Mouse (Mus musculus) forebrain, embryonic 11.5 days (tissue): ENCODE measurements around the gene Ankrd10. TPM values are rescaled to one million over a fixed set of nuclear protein-coding genes. Genes with fewer than 3 reads are reported as not detected.
"Not testable (repeated sequence)": the region's sequence is repeated elsewhere in the genome, so short reads cannot be mapped to it uniquely, and the experiment has no call there.

Experiments
- ATAC-seq: fragments of 200-750 bp; cut with Nextera tagmentation; replicated peaks from 2 replicates; pipeline ENCODE4 v1.8.0; 2017; ENCODE audit warnings: moderate TSS enrichment; ENCODE audit not compliant: low FRiP score
- DNase-seq: peaks from one replicate; pipeline ENCODE4 v3.0.0-alpha.2; 2017; ENCODE audit warnings: low spot score
- H3K27ac ChIP-seq: fragments of 300-500 bp; sonication (generic); 2 replicates; pipeline ENCODE4 v1.5.1; 2014; ENCODE audit warnings: low read depth, low read length
- H3K27me3 ChIP-seq: fragments of 300-500 bp; sonication (generic); 2 replicates; pipeline ENCODE4 v1.6.1; 2014; ENCODE audit warnings: mild to moderate bottlenecking, low read length, mixed read lengths; ENCODE audit not compliant: control insufficient read depth, insufficient read depth
- H3K36me3 ChIP-seq: fragments of 300-500 bp; sonication (generic); 2 replicates; pipeline ENCODE4 v1.6.1; 2014; ENCODE audit warnings: mild to moderate bottlenecking, low read length, moderate library complexity, mixed read lengths; ENCODE audit not compliant: control insufficient read depth, insufficient read depth
- H3K4me1 ChIP-seq: fragments of 300-500 bp; sonication (generic); replicated peaks from 2 replicates; pipeline ENCODE4 v1.6.1; 2014; ENCODE audit warnings: low read length, mixed read lengths; ENCODE audit not compliant: control insufficient read depth, insufficient read depth
- H3K4me2 ChIP-seq: fragments of 300-500 bp; sonication (generic); 2 replicates; pipeline ENCODE4 v1.6.1; 2014; ENCODE audit warnings: low read depth, mild to moderate bottlenecking, low read length, moderate library complexity, mixed read lengths; ENCODE audit not compliant: severe bottlenecking
- H3K4me3 ChIP-seq: fragments of 300-500 bp; sonication (generic); 2 replicates; pipeline ENCODE4 v1.5.1; 2014; ENCODE audit warnings: low read depth, low read length
- H3K9ac ChIP-seq: fragments of 300-500 bp; sonication (generic); 2 replicates; pipeline ENCODE4 v1.6.1; 2014; ENCODE audit warnings: low read length
- H3K9me3 ChIP-seq: fragments of 300-500 bp; sonication (generic); 2 replicates; pipeline ENCODE4 v1.6.1; 2016; ENCODE audit warnings: low read length, mixed read lengths; ENCODE audit not compliant: control insufficient read depth
- WGBS: fragments of 180-500 bp; shearing (Covaris S2); extraction: QIAGEN DNeasy Blood & Tissue Kit; methylation state at CpG from one replicate; pipeline ENCODE4 v1.1.7; 2014; 5-methylcytosine and 5-hydroxymethylcytosine counted together
- polyA plus RNA-seq: library from polyadenylated mRNA; unstranded; fragments of >200 nt; fragmentation: Nextera tagmentation; extraction: Ambion mirVana; gene quantifications from 2 replicates; pipeline ENCODE4 v1.2.1, GENCODE M21; 2014

The Ankrd10 gene
- polyA plus RNA-seq = 133 and 143 TPM in 2 replicates

DNA sequence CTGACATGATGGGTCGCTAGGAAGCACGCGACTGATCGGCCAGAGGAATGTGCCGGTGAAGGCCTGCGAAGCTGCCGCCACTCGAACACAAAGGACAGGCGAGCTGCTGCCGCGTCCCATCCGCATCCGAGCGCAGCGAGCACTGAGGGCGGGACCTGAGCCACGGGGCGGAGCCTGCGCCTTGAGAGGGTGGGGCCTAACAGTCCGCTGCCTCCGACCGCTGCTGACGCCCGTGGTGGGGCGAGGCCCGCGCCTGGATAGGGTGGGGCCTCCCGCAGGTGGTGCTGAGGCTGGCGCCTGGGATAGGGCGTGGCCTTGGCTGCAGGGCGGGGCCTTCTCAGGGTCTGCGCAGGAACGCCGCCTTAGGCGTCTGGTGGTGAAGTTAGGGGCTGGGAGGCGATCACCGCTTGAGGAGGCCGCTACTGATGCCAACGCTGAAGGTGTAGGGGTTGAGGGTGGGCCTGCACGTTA lies at the start of gene Ankrd10:
Ankrd10 (minus strand) TSS at position 147 of the 471 bp plus-strand sequence.
- peak within 1 kb of the TSS; percentile 98 for H3K9ac ChIP-seq
- no peaks in the 10 kb centered on the region for H3K27me3 ChIP-seq
- peak; percentile 94 for ATAC-seq
- peaks cover 17% of the 10 kb centered on the region for H3K4me1 ChIP-seq
- H3K36me3 ChIP-seq = peaks cover 5% of the 10 kb centered on the region; the same call in 1 of the 2 replicates
- peak within 1 kb of the TSS; percentile 99 for H3K27ac ChIP-seq
- under 1% methylated on average over 40 of the region's 40 CpGs for WGBS
- H3K9me3 ChIP-seq = no peaks in the 10 kb centered on the region
- peak; percentile 99 for DNase-seq
- H3K4me2 ChIP-seq = peak within 1 kb of the TSS; percentile 87
- peak within 1 kb of the TSS; percentile 95 for H3K4me3 ChIP-seq

DNA sequence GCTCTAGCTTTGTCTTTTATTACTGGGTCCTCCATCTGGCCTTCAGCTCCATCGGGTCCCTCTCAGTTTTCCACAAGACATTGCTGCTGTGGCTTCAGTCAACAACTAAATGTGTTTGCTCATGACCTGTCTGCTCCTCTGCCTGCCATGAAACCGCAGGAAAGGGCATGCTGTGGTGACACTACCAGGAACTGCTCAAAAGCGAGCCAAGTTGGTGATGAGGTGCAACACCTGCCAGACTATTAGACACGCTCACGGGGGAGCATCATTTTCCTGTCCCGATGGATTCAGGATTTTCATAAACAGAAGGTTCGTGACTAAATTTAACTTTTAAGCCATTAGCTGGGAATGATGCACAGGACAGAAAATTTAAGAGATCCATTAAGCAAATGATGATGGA lies 49.0 kb upstream of the Ankrd10 start:
- Histone ChIP-seq H3K36me3 (no peaks in the 10 kb centered on the region), H3K4me3 (no peak overlapping the region), H3K27ac (no peak overlapping the region), H3K9ac (no peak overlapping the region), H3K4me1 (no peaks in the 10 kb centered on the region), H3K4me2 (no peak overlapping the region), H3K9me3 (no peaks in the 10 kb centered on the region), H3K27me3 (no peaks in the 10 kb centered on the region)
- DNase-seq = no peak
- 91% methylated on average over 7 of the region's 7 CpGs for WGBS
- ATAC-seq = no peak

DNA sequence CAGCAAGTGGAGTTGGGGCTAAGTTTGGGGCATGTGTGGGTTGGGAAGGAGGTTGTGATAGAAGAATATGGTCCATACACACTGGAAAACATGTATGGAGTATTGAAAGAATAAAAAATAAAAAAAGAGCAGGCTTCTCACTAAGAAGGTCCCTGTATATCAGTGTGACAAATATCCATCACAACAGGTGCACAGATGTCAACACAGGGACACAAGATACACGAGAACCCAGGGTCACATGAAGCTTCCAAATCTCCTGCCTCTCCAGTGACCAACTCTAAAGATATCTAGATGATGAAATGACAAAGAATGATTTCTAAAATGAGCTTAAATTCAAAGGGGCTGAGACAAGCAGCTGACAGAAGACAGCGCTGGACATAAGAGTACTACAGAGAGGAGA lies 32.8 kb upstream of the Ankrd10 start:
- Histone ChIP-seq H3K4me2 (no peak overlapping the region), H3K9ac (no peak overlapping the region), H3K4me3 (no peak overlapping the region), H3K9me3 (no peaks in the 10 kb centered on the region), H3K27me3 (no peaks in the 10 kb centered on the region), H3K4me1 (no peaks in the 10 kb centered on the region), H3K36me3 (no peaks in the 10 kb centered on the region), H3K27ac (no peak overlapping the region)
- ATAC-seq = no peak
- DNase-seq = no peak
- WGBS = 82% methylated on average over 2 of the region's 2 CpGs

DNA sequence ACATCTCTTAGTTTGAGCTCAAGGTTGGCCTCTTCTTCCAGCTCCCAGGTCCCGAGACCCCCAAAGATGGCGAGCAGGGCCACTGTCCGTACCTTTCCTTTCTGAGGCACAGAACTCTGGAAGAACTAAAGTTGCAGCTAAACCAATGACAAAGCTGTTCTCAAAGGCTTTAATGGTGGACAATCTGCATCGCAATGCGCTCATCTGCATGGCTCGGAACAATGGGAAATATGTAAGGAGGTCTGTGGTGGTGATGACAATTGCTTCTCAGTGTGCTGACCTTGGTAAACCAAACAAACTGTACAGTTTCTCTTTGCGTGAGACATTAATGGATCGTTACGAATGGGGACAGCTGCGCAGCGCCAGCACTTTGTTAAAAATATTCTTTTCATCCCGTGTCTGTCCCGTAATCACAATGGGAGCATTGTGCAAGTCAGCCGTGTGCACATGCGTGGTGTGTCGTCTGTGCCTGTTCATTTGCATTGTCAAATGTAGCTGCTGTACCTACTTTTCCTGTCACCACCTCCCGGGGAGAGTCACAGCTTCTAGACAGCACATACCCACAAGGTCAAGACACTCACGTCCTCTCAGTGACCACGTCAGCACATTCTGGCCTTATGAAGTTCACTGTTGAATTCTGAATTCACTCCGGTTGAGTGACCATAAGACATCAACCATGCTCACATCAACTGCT lies 30.6 kb upstream of the Ankrd10 start:
- not testable (repeated sequence) for H3K4me2 ChIP-seq, H3K27me3 ChIP-seq, H3K36me3 ChIP-seq, H3K27ac ChIP-seq, H3K4me3 ChIP-seq, H3K4me1 ChIP-seq, H3K9ac ChIP-seq, DNase-seq, H3K9me3 ChIP-seq, ATAC-seq
- WGBS = 88% methylated on average over 20 of the region's 20 CpGs

DNA sequence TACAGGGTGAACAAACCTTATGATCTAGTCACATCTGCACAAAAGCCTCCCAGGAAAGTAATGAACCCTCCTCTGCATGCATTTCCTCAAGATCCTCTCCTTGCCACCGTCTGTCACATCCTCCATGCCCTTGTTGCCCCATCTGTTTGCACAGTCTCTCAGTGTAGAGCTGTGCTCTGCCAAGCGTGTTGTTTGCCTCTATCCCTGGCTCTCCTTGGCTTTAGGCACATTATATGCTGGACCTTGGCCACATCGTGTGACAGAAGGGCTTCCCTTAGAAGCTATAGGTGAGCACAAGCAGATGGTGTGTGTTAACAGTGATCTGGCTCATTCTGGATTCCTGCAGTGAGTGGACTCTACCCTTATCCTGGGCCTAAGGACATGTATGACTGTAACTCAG lies 26.4 kb upstream of the Ankrd10 start:
- H3K36me3 ChIP-seq = no peaks in the 10 kb centered on the region
- H3K4me3 ChIP-seq = no peak overlapping the region
- no peaks in the 10 kb centered on the region for H3K27me3 ChIP-seq
- ATAC-seq (no peak), DNase-seq (no peak)
- WGBS = 87% methylated on average over 3 of the region's 3 CpGs
- H3K9me3 ChIP-seq = no peaks in the 10 kb centered on the region
- no peak overlapping the region for H3K9ac ChIP-seq
- no peak overlapping the region for H3K4me2 ChIP-seq
- no peak overlapping the region for H3K27ac ChIP-seq
- no peaks in the 10 kb centered on the region for H3K4me1 ChIP-seq

DNA sequence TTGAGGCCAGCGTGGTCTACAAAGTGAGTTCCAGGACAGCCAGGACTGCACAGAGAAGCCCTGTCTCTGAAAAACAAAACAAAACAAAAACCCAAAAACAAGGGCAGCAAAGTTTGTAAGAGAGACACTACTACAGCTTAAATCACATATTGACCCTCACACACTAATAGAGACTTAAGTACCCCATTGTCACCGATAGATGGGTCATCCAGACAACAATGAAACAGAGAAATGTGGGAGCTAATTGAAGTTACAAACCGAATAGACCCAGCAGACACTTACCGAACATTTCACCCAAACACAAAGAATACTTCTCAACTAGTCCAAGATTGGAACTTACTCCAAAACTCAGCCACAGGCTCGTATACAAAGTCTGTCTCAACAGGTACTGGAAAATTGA lies 14.5 kb upstream of the Ankrd10 start:
- 86% methylated on average over 5 of the region's 5 CpGs for WGBS
- H3K4me3 ChIP-seq = no peak overlapping the region
- no peak overlapping the region for H3K9ac ChIP-seq
- no peaks in the 10 kb centered on the region for H3K36me3 ChIP-seq
- no peak overlapping the region for H3K27ac ChIP-seq
- no peaks in the 10 kb centered on the region for H3K4me1 ChIP-seq
- no peak overlapping the region for H3K4me2 ChIP-seq
- no peaks in the 10 kb centered on the region for H3K27me3 ChIP-seq
- no peaks in the 10 kb centered on the region for H3K9me3 ChIP-seq
- DNase-seq (no peak), ATAC-seq (no peak)

DNA sequence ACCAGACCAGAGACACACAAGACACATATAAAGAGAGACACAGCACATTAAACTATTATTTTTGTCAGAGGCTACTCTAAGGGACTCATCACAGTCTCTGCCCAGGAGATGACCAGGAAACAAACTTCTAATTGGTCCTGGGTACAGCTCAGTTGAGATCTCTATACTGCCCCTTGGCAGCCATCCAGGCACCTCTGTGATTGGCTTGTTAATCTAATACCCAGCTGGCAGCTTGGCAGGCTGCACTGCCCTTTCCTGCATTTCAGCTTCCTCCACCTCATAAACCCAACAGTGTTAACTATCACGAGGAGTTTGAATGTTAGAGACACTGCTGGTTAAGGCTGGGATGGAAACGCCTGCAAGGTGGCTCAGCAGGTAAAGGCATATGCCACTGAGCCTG lies 7.6 kb upstream of the Ankrd10 start:
- H3K9ac ChIP-seq = no peak overlapping the region
- 86% methylated on average over 2 of the region's 2 CpGs for WGBS
- H3K27me3 ChIP-seq = no peaks in the 10 kb centered on the region
- no peak overlapping the region for H3K4me3 ChIP-seq
- no peak overlapping the region for H3K4me2 ChIP-seq
- no peaks in the 10 kb centered on the region for H3K4me1 ChIP-seq
- H3K27ac ChIP-seq = no peak overlapping the region
- ATAC-seq (no peak), DNase-seq (no peak)
- no peaks in the 10 kb centered on the region for H3K36me3 ChIP-seq
- no peaks in the 10 kb centered on the region for H3K9me3 ChIP-seq

DNA sequence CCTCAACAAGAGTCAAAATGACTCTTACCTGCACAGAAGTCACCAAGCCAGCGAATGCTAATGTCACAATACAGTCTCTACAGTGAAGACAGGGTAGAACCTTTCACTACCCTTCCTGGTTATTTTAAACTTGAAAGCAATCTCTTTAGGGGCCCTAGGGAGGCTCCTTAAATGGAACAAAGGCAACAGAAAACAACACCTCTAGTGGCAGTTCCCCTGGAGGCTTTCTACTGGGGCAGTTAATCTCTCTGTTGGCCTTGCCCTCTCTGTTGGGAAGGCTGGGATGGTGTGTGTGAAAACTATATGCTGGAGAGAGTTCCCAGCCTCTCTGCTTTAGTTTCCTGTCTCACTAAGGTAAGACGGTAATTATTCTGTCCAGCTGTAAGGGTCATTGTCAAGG lies 5.0 kb upstream of the Ankrd10 start:
- 52% methylated on average over 2 of the region's 2 CpGs for WGBS
- ATAC-seq (no peak), DNase-seq (no peak)
- H3K4me3 ChIP-seq = no peak overlapping the region
- H3K9me3 ChIP-seq = no peaks in the 10 kb centered on the region
- H3K36me3 ChIP-seq = no peaks in the 10 kb centered on the region
- no peak overlapping the region for H3K9ac ChIP-seq
- H3K27me3 ChIP-seq = no peaks in the 10 kb centered on the region
- H3K27ac ChIP-seq = no peak overlapping the region
- H3K4me2 ChIP-seq = no peak overlapping the region
- H3K4me1 ChIP-seq = no peaks in the 10 kb centered on the region

DNA sequence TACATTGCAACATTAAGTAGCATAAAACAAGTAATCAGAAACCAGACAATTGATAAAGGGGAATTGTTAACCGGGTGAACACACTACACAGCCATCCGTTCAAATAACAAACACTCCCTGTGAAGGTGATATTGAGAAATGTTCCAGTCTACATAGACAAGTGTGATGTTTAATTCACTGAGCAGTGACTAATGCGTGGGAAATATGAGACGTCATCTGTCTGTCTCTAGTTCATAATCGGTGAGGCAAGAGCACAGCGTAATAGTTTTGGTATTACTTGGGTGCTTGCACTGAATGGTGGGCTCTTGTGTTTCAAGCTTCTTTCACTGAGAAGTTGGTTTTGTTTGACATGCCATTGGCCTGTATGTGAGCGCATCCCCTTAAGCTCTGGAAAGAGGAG lies 2.0 kb upstream of the Ankrd10 start:
- Histone ChIP-seq H3K9me3 (no peaks in the 10 kb centered on the region), H3K4me1 (peaks cover 13% of the 10 kb centered on the region), H3K27ac (no peak overlapping the region), H3K4me3 (no peak overlapping the region), H3K4me2 (no peak overlapping the region), H3K27me3 (no peaks in the 10 kb centered on the region), H3K36me3 (no peaks in the 10 kb centered on the region), H3K9ac (no peak overlapping the region)
- no peak for ATAC-seq
- DNase-seq = no peak
- 94% methylated on average over 7 of the region's 7 CpGs for WGBS
